Mouse (Mus musculus): Measurements from ENCODE around the gene D630003M21Rik. TPM values are rescaled to one million over a fixed set of nuclear protein-coding genes. Genes with fewer than 3 reads are reported as not detected.

Gene D630003M21Rik
- 0.36 and 0.58 TPM in 2 replicates for polyA plus RNA-seq (2012; ENCODE audit: insufficient read depth, insufficient read length, missing spikeins)

GRCm38 (mm10) chr2:158228670-158229502 lies at the start of gene D630003M21Rik:
D630003M21Rik (minus strand) TSS chr2:158229222.
- H3K27ac ChIP-seq (replicated peaks; ENCODE audit: low read depth, low read length): no peak within 1 kb of the TSS
- no peak within 1 kb of the TSS; the same call in 1 of the 2 replicates for H3K4me3 ChIP-seq (ENCODE audit: insufficient read depth, low read depth, low read length)
- no peaks in the 10 kb centered on the region for H3K4me1 ChIP-seq (ENCODE audit: control insufficient read depth, insufficient read depth, insufficient read length, low read length)

GRCm38 (mm10) chr2:158276878-158277277 lies 47.9 kb upstream of the D630003M21Rik start:
- peaks cover 7% of the 10 kb centered on the region; the same call in 1 of the 2 replicates for H3K4me1 ChIP-seq (ENCODE audit: control insufficient read depth, insufficient read depth, insufficient read length, low read length)
- H3K4me3 ChIP-seq (ENCODE audit: insufficient read depth, low read depth, low read length): no peak overlapping the region
- no peak overlapping the region for H3K27ac ChIP-seq (replicated peaks; ENCODE audit: low read depth, low read length)

- Histone ChIP-seq H3K4me3 (ENCODE audit: insufficient read depth, low read depth, low read length) (no peak overlapping the region), H3K4me1 (ENCODE audit: control insufficient read depth, insufficient read depth, insufficient read length, low read length) (peaks cover 7% of the 10 kb centered on the region; the same call in 1 of the 2 replicates), H3K27ac (replicated peaks; ENCODE audit: low read depth, low read length) (no peak overlapping the region)
These were observed 47.4 kb upstream of the D630003M21Rik start for GRCm38 (mm10) chr2:158276451-158276850.

GRCm38 (mm10) chr2:158275811-158276210 lies 46.8 kb upstream of the D630003M21Rik start:
- Histone ChIP-seq H3K4me3 (ENCODE audit: insufficient read depth, low read depth, low read length) (no peak overlapping the region), H3K27ac (replicated peaks; ENCODE audit: low read depth, low read length) (no peak overlapping the region), H3K4me1 (ENCODE audit: control insufficient read depth, insufficient read depth, insufficient read length, low read length) (peaks cover 7% of the 10 kb centered on the region; the same call in 1 of the 2 replicates)

- H3K4me3 ChIP-seq (ENCODE audit: insufficient read depth, low read depth, low read length): no peak overlapping the region
- H3K4me1 ChIP-seq (ENCODE audit: control insufficient read depth, insufficient read depth, insufficient read length, low read length): peaks cover 7% of the 10 kb centered on the region; the same call in 1 of the 2 replicates
- H3K27ac ChIP-seq (replicated peaks; ENCODE audit: low read depth, low read length): no peak overlapping the region
These were observed 46.3 kb upstream of the D630003M21Rik start for GRCm38 (mm10) chr2:158275349-158275748.

- H3K4me1 ChIP-seq (ENCODE audit: control insufficient read depth, insufficient read depth, insufficient read length, low read length): peaks cover 7% of the 10 kb centered on the region; the same call in 1 of the 2 replicates
- no peak overlapping the region for H3K4me3 ChIP-seq (ENCODE audit: insufficient read depth, low read depth, low read length)
These were observed 44.6 kb upstream of the D630003M21Rik start for GRCm38 (mm10) chr2:158273646-158274045.

GRCm38 (mm10) chr2:158270017-158270416 lies 41.0 kb upstream of the D630003M21Rik start:
- no peak overlapping the region for H3K27ac ChIP-seq (replicated peaks; ENCODE audit: low read depth, low read length)
- H3K4me3 ChIP-seq (ENCODE audit: insufficient read depth, low read depth, low read length): no peak overlapping the region
- no peaks in the 10 kb centered on the region for H3K4me1 ChIP-seq (ENCODE audit: control insufficient read depth, insufficient read depth, insufficient read length, low read length)

More at GRCm38 (mm10) chr2:158273646-158274045, 44.6 kb upstream of the D630003M21Rik start:
- no peak overlapping the region for H3K27ac ChIP-seq (replicated peaks; ENCODE audit: low read depth, low read length)

GRCm38 (mm10) chr2:158264877-158265276 lies 35.9 kb upstream of the D630003M21Rik start:
- H3K27ac ChIP-seq (replicated peaks; ENCODE audit: low read depth, low read length): no peak overlapping the region
- no peak overlapping the region for H3K4me3 ChIP-seq (ENCODE audit: insufficient read depth, low read depth, low read length)
- H3K4me1 ChIP-seq (ENCODE audit: control insufficient read depth, insufficient read depth, insufficient read length, low read length): no peaks in the 10 kb centered on the region

GRCm38 (mm10) chr2:158259498-158259897 lies 30.5 kb upstream of the D630003M21Rik start:
- H3K4me3 ChIP-seq (ENCODE audit: insufficient read depth, low read depth, low read length): no peak overlapping the region
- H3K27ac ChIP-seq (replicated peaks; ENCODE audit: low read depth, low read length): no peak overlapping the region
- no peaks in the 10 kb centered on the region; the same call in 1 of the 2 replicates for H3K4me1 ChIP-seq (ENCODE audit: control insufficient read depth, insufficient read depth, insufficient read length, low read length)

- Histone ChIP-seq H3K27ac (replicated peaks; ENCODE audit: low read depth, low read length) (no peak overlapping the region), H3K4me1 (ENCODE audit: control insufficient read depth, insufficient read depth, insufficient read length, low read length) (no peaks in the 10 kb centered on the region; the same call in 1 of the 2 replicates), H3K4me3 (ENCODE audit: insufficient read depth, low read depth, low read length) (no peak overlapping the region)
These were observed 29.8 kb upstream of the D630003M21Rik start for GRCm38 (mm10) chr2:158258781-158259180.

- Histone ChIP-seq H3K4me1 (ENCODE audit: control insufficient read depth, insufficient read depth, insufficient read length, low read length) (no peaks in the 10 kb centered on the region; the same call in 1 of the 2 replicates), H3K27ac (replicated peaks; ENCODE audit: low read depth, low read length) (no peak within 1 kb of the TSS), H3K4me3 (ENCODE audit: insufficient read depth, low read depth, low read length) (no peak within 1 kb of the TSS)
These were observed 29.0 kb upstream of the D630003M21Rik start, which contains the start of gene Bpi for GRCm38 (mm10) chr2:158258005-158258418. Bpi (plus strand) TSS chr2:158258094.

GRCm38 (mm10) chr2:158256894-158257293 lies 27.9 kb upstream of the D630003M21Rik start:
- H3K27ac ChIP-seq (replicated peaks; ENCODE audit: low read depth, low read length): no peak overlapping the region
- no peak overlapping the region for H3K4me3 ChIP-seq (ENCODE audit: insufficient read depth, low read depth, low read length)
- no peaks in the 10 kb centered on the region; the same call in 1 of the 2 replicates for H3K4me1 ChIP-seq (ENCODE audit: control insufficient read depth, insufficient read depth, insufficient read length, low read length)

- H3K4me3 ChIP-seq (ENCODE audit: insufficient read depth, low read depth, low read length): no peak overlapping the region
- H3K27ac ChIP-seq (replicated peaks; ENCODE audit: low read depth, low read length): no peak overlapping the region
These were observed 24.8 kb upstream of the D630003M21Rik start for GRCm38 (mm10) chr2:158253806-158254205.

GRCm38 (mm10) chr2:158250558-158250957 lies 21.5 kb upstream of the D630003M21Rik start:
- H3K4me3 ChIP-seq (ENCODE audit: insufficient read depth, low read depth, low read length): no peak overlapping the region
- no peak overlapping the region for H3K27ac ChIP-seq (replicated peaks; ENCODE audit: low read depth, low read length)
- no peaks in the 10 kb centered on the region for H3K4me1 ChIP-seq (ENCODE audit: control insufficient read depth, insufficient read depth, insufficient read length, low read length)

More at GRCm38 (mm10) chr2:158253806-158254205, 24.8 kb upstream of the D630003M21Rik start:
- H3K4me1 ChIP-seq (ENCODE audit: control insufficient read depth, insufficient read depth, insufficient read length, low read length): no peaks in the 10 kb centered on the region; the same call in 1 of the 2 replicates

- Histone ChIP-seq H3K4me1 (ENCODE audit: control insufficient read depth, insufficient read depth, insufficient read length, low read length) (no peaks in the 10 kb centered on the region), H3K4me3 (ENCODE audit: insufficient read depth, low read depth, low read length) (no peak overlapping the region), H3K27ac (replicated peaks; ENCODE audit: low read depth, low read length) (no peak overlapping the region)
These were observed 19.3 kb upstream of the D630003M21Rik start for GRCm38 (mm10) chr2:158248318-158248717.

All from brown adipose tissue, adult 24 weeks (tissue).